Mouse (Mus musculus): ENCODE results near the gene Wdr1. TPM values are rescaled to one million over a fixed set of nuclear protein-coding genes. Genes with fewer than 3 reads are reported as not detected.
A peak's percentile ranks its signal among the peaks of the same experiment; 100 is the strongest.

Wdr1 gene
- polyA plus RNA-seq, 1 experiment from 2014 or later, result 174 TPM

- TF ChIP-seq EP300 (optimal IDR thresholded peaks at IDR 0.05), result no peak
- TF ChIP-seq CTCF (IDR thresholded peaks at IDR 0.05; ENCODE audit: low read depth), result no peak
- ATAC-seq (ENCODE audit: low FRiP score, low TSS enrichment) (no peak), DNase-seq (ENCODE audit: low spot score) (no peak)
- H3K27ac ChIP-seq (replicated peaks), result no peak overlapping the region
- no peak overlapping the region for H3K9ac ChIP-seq (ENCODE audit: low read length)
- no peaks in the 10 kb centered on the region for H3K27me3 ChIP-seq (ENCODE audit: control insufficient read depth, insufficient read depth, low read length)
- WGBS, result 59% methylated on average over 4 of the region's 4 CpGs
- no peak overlapping the region for H3K4me2 ChIP-seq (replicated peaks; ENCODE audit: low read depth)
- H3K36me3 ChIP-seq (ENCODE audit: control insufficient read depth, insufficient read depth, low read length), result no peaks in the 10 kb centered on the region
- no peaks in the 10 kb centered on the region for H3K9me3 ChIP-seq (ENCODE audit: control insufficient read depth, low read length)
- H3K4me3 ChIP-seq (ENCODE audit: low read depth, low read length), result no peak overlapping the region
- no peaks in the 10 kb centered on the region for H3K4me1 ChIP-seq (replicated peaks; ENCODE audit: control insufficient read depth, insufficient read depth)
Observed at GRCm38 (mm10) chr5:38583026-38583425, 20.0 kb upstream of the Wdr1 start.

- Histone ChIP-seq H3K27ac (replicated peaks) (no peak overlapping the region), H3K36me3 (ENCODE audit: control insufficient read depth, insufficient read depth, low read length) (no peaks in the 10 kb centered on the region), H3K9me3 (ENCODE audit: control insufficient read depth, low read length) (no peaks in the 10 kb centered on the region), H3K27me3 (ENCODE audit: control insufficient read depth, insufficient read depth, low read length) (no peaks in the 10 kb centered on the region), H3K4me3 (ENCODE audit: low read depth, low read length) (no peak overlapping the region), H3K4me1 (replicated peaks; ENCODE audit: control insufficient read depth, insufficient read depth) (no peaks in the 10 kb centered on the region), H3K4me2 (replicated peaks; ENCODE audit: low read depth) (no peak overlapping the region), H3K9ac (ENCODE audit: low read length) (no peak overlapping the region)
- WGBS, result 28% methylated on average over 6 of the region's 6 CpGs
- peak; percentile 75; the same call in 1 of the 2 replicates for ATAC-seq (ENCODE audit: low FRiP score, low TSS enrichment)
- TF ChIP-seq EP300 (optimal IDR thresholded peaks at IDR 0.05) (no peak), CTCF (IDR thresholded peaks at IDR 0.05; ENCODE audit: low read depth) (peak; percentile 89)
- peak; percentile 59 for DNase-seq (ENCODE audit: low spot score)
Observed at GRCm38 (mm10) chr5:38580703-38581102, 17.7 kb upstream of the Wdr1 start.

- Histone ChIP-seq H3K27me3 (ENCODE audit: control insufficient read depth, insufficient read depth, low read length) (no peaks in the 10 kb centered on the region), H3K4me3 (ENCODE audit: low read depth, low read length) (no peak overlapping the region), H3K27ac (replicated peaks) (no peak overlapping the region), H3K9ac (ENCODE audit: low read length) (no peak overlapping the region), H3K36me3 (ENCODE audit: control insufficient read depth, insufficient read depth, low read length) (no peaks in the 10 kb centered on the region), H3K9me3 (ENCODE audit: control insufficient read depth, low read length) (no peaks in the 10 kb centered on the region), H3K4me1 (replicated peaks; ENCODE audit: control insufficient read depth, insufficient read depth) (no peaks in the 10 kb centered on the region), H3K4me2 (replicated peaks; ENCODE audit: low read depth) (no peak overlapping the region)
- 64% methylated on average over 2 of the region's 2 CpGs for WGBS
- DNase-seq (ENCODE audit: low spot score) (no peak), ATAC-seq (ENCODE audit: low FRiP score, low TSS enrichment) (no peak)
- TF ChIP-seq EP300 (optimal IDR thresholded peaks at IDR 0.05) (no peak), CTCF (IDR thresholded peaks at IDR 0.05; ENCODE audit: low read depth) (peak; percentile 55)
Observed at GRCm38 (mm10) chr5:38570876-38571275, 7.9 kb upstream of the Wdr1 start.

GRCm38 (mm10) chr5:38568652-38569051 lies 5.6 kb upstream of the Wdr1 start:
- H3K4me1 ChIP-seq (replicated peaks; ENCODE audit: control insufficient read depth, insufficient read depth), result no peaks in the 10 kb centered on the region
- no peaks in the 10 kb centered on the region for H3K36me3 ChIP-seq (ENCODE audit: control insufficient read depth, insufficient read depth, low read length)
- H3K27ac ChIP-seq (replicated peaks), result no peak overlapping the region
- H3K27me3 ChIP-seq (ENCODE audit: control insufficient read depth, insufficient read depth, low read length), result no peaks in the 10 kb centered on the region
- ATAC-seq (ENCODE audit: low FRiP score, low TSS enrichment) (no peak), DNase-seq (ENCODE audit: low spot score) (no peak)
- no peak overlapping the region for H3K9ac ChIP-seq (ENCODE audit: low read length)
- H3K4me3 ChIP-seq (ENCODE audit: low read depth, low read length), result no peak overlapping the region
- TF ChIP-seq CTCF (IDR thresholded peaks at IDR 0.05; ENCODE audit: low read depth), result no peak
- no peak for TF ChIP-seq EP300 (optimal IDR thresholded peaks at IDR 0.05)
- no peak overlapping the region for H3K4me2 ChIP-seq (replicated peaks; ENCODE audit: low read depth)
- H3K9me3 ChIP-seq (ENCODE audit: control insufficient read depth, low read length), result no peaks in the 10 kb centered on the region

- H3K36me3 ChIP-seq (ENCODE audit: control insufficient read depth, insufficient read depth, low read length), result no peaks in the 10 kb centered on the region
- no peaks in the 10 kb centered on the region for H3K27me3 ChIP-seq (ENCODE audit: control insufficient read depth, insufficient read depth, low read length)
- DNase-seq (ENCODE audit: low spot score), result no peak
- H3K4me2 ChIP-seq (replicated peaks; ENCODE audit: low read depth), result no peak overlapping the region
- no peak overlapping the region for H3K9ac ChIP-seq (ENCODE audit: low read length)
- WGBS, result 75% methylated on average over 6 of the region's 6 CpGs
- H3K4me3 ChIP-seq (ENCODE audit: low read depth, low read length), result no peak overlapping the region
- H3K9me3 ChIP-seq (ENCODE audit: control insufficient read depth, low read length), result no peaks in the 10 kb centered on the region
- ATAC-seq (ENCODE audit: low FRiP score, low TSS enrichment), result no peak
- H3K27ac ChIP-seq (replicated peaks), result no peak overlapping the region
- TF ChIP-seq CTCF (IDR thresholded peaks at IDR 0.05; ENCODE audit: low read depth), result no peak
- TF ChIP-seq EP300 (optimal IDR thresholded peaks at IDR 0.05), result no peak
- peaks cover 7% of the 10 kb centered on the region; the same call in 1 of the 2 replicates for H3K4me1 ChIP-seq (replicated peaks; ENCODE audit: control insufficient read depth, insufficient read depth)
Observed at GRCm38 (mm10) chr5:38564831-38565230, 1.8 kb upstream of the Wdr1 start.

GRCm38 (mm10) chr5:38561426-38562024 lies 1.5 kb downstream of the Wdr1 start:
- Histone ChIP-seq H3K4me3 (ENCODE audit: low read depth, low read length) (peak overlapping the region; percentile 97), H3K9ac (ENCODE audit: low read length) (peak overlapping the region; percentile 96)
- TF ChIP-seq CTCF (IDR thresholded peaks at IDR 0.05; ENCODE audit: low read depth), result no peak
- no peak for TF ChIP-seq EP300 (optimal IDR thresholded peaks at IDR 0.05)

More at GRCm38 (mm10) chr5:38561426-38562024, 1.5 kb downstream of the Wdr1 start:
- ATAC-seq (ENCODE audit: low FRiP score, low TSS enrichment) (peak; percentile 98), DNase-seq (ENCODE audit: low spot score) (peak; percentile 99)
- Histone ChIP-seq H3K4me2 (replicated peaks; ENCODE audit: low read depth) (peak overlapping the region; percentile 72), H3K27me3 (ENCODE audit: control insufficient read depth, insufficient read depth, low read length) (no peaks in the 10 kb centered on the region), H3K27ac (replicated peaks) (peak overlapping the region; percentile 98), H3K4me1 (replicated peaks; ENCODE audit: control insufficient read depth, insufficient read depth) (peaks cover 14% of the 10 kb centered on the region; the same call in 1 of the 2 replicates), H3K36me3 (ENCODE audit: control insufficient read depth, insufficient read depth, low read length) (peaks cover 6% of the 10 kb centered on the region; the same call in 1 of the 2 replicates), H3K9me3 (ENCODE audit: control insufficient read depth, low read length) (no peaks in the 10 kb centered on the region)
- WGBS, result under 1% methylated on average over 38 of the region's 79 CpGs

Measured in stomach, postnatal 0 days (tissue).